Mouse (Mus musculus): ENCODE measurements around the gene Slc22a12.

Gene Slc22a12

GRCm38 (mm10) chr19:6540191-6540590, 2.6 kb downstream of the Slc22a12 start:
- DNase-seq, result peak in 1 of 2 experiments; percentile 10

GRCm38 (mm10) chr19:6539592-6539991, 3.2 kb downstream of the Slc22a12 start:
- peak; percentile 9 to 25 for DNase-seq

DNA sequence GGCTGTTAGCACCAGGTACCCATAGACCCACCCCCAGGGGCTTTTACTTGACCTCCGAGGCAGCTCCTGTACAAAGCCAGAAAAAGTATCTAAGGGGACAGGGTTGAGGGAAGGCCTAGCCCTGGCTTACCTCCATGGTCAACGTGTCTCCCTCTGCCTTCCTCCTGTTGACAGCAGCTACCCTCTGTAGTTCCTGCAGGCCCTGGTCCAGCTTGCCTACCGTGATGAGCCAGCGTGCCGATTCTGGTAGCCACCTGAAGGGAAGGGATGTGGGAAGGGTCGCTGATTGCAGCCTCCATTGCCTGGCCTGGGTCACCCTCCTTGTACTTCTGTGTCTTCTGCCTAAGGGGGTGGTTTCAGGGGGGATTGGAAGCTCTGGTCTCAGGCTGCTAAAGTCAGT, 4.3 kb downstream of the Slc22a12 start:
- DNase-seq, result peak; percentile 26 to 31

- peak; percentile 68 to 69 for DNase-seq
Observed at GRCm38 (mm10) chr19:6537526-6537925, 5.3 kb downstream of the Slc22a12 start.

DNA sequence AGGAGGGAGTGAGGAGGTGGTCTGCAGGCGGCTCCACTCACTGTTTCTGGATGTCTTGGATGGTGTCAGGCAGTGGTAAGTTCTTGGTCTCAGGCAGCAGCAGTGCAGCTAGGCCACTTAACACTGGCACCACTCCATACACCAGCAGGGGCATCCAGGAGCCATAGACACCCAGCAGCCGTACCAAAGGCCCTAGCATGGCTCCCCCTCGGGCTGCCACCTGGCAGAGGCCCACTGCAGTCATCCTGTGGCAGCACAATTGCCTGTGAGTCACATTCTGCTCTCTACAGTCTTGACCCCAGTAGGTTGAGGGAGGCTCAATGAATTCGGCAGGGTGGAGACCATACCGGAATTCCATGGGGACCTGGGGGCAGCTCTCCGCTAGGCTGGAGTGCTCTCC, 6.1 kb downstream of the Slc22a12 start:
- DNase-seq, result peak in 1 of 2 experiments; percentile 67

- no peak for DNase-seq
Observed at GRCm38 (mm10) chr19:6536201-6536600, 6.6 kb downstream of the Slc22a12 start.

DNA sequence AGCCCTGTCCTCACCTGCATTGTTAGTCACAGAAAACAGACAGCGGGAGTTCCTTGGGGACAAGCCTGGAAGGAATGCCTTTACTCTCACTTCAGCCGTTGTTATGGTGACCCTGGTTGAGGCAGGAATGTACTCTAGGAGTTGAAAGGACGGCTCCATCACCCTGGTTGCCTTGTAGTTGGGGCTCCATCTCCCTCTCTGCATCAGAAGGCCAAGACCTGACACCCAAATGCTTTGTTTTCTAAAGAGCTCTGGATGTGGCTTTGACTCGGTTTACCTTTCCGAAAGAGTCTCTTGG, 8.8 kb downstream of the Slc22a12 start:
- DNase-seq, result no peak

DNA sequence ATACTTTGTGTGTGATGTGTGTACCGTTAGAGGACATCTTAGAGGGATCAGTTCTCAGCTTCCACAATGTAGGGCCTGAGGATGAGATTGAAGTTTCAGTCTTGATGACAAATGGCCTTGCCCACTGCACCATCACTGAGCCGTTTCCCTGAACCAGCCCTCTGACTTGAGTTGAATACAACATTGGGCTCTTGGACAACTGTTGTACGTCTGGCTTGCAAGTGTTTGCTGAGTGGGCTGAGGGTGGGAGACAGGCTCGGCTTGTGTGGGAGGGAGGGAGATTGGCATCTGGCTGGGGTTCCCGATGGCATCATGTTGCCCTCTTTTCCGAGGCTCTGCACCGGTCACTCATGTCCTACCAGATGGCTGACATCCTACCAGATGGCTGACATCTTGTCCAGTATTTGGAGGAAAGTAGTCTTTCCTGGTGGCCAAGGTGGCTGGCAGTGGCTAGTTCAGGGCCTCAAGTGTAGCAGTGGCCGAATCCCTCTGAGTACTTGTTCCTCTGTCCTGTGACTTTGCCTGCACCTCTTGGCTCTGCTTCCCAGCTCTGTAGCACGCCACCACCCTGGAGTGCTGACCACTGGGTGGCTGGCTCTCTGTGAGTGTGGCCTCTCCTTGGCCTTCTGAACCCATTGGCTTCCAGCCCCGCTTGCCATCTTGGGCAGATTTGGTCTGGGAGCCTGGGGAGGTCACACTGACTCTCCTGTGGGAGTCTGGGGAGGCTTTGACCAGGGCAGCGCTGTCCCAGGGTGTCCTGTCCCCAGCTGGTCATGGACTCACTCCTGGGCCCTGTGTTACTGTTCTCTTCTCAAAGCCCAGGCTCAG, 9.3 kb downstream of the Slc22a12 start:
- peak; percentile 78 to 82 for DNase-seq

DNA sequence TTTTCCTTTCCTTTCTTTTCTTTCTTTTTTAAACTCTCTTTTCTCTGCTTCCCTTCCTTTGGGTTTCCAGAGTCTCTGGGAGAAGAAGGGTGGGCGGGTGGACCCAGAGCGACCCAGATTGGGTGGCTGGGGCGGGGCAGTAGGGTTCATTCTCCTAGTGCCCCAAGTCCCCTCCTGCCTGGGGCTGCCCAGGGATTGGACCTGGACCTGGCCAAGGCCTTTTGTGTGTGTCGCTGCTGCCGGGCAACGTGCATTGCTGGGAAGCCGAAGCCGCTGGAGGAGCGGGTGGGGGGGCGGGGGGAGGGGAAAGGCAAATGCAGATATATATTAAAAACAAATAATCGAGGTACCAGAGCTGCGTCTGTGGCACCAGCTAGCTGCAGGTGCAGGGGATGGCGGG, 10.2 kb downstream of the Slc22a12 start:
- no peak for DNase-seq

DNA sequence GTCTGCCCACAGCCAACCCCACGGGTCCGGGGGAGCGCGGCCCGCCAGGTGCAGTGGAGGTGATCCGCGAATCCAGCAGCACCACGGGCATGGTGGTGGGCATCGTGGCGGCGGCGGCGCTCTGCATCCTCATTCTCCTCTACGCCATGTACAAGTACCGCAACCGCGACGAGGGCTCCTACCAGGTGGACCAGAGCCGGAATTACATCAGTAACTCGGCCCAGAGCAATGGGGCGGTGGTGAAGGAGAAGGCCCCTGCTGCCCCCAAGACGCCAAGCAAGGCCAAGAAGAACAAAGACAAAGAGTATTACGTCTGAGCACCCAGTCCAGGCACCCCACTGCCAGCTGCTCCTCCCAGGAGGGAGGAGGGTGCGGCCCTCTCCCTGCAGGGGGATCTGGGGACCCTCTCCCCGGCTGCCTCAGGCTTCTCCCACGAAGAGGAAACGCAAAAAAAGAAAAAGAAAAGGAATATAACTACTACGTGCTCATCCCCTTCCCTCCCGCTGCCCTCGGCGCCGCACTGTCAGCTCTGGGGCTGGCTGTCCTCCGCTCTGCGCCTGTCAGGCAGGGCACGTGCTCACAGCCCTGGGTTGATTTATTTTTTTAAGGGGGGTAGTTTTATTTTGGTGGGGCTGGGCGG, 10.9 kb downstream of the Slc22a12 start:
- no peak for DNase-seq

DNA sequence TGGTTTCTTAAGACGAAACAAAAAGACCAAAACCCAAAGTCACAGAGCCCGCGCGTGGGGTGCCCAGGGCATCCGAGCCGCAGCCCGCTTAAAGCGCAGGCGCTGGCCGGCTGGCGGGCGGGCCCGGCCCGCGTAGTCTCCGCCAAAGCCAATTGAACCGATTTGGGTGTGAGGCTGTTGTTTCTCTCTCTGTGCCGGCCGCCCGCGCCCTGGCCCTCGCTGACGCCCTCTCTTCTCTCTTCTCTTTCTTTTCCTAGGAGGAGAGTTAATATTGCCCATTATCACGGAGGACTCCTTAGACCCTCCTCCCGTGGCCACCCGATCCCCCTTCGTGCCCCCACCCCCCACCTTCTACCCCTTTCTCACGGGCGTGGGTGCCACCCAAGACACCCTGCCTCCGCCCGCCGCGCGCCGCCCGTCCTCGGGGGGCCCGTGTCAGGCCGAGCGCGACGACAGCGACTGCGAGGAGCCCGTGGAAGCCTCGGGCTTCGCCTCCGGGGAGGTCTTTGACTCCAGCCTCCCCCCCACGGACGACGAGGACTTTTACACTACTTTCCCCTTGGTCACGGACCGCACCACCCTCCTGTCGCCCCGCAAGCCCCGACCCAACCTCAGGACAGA, 11.7 kb downstream of the Slc22a12 start:
- peak in 1 of 2 experiments; percentile 72 for DNase-seq

DNA sequence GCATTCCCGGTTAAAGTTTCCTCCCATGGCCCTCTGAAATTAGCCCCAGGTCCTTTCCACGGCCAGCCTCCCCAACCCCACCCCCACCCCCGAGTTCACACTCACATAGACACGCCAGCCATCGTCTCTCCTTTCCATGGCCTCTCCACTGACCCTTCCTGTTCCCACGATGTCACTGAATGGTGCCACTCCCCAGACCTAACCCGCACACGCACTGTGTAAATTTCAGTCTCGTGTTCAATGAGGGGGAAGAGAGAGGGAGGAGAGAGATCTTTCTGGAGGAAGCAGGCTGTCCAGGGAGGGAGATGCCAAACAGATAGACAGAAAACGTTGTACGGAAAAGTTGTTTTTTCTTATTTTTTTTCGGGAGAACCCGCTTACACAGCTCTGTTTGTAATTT, 12.5 kb downstream of the Slc22a12 start:
- DNase-seq, result no peak

DNA sequence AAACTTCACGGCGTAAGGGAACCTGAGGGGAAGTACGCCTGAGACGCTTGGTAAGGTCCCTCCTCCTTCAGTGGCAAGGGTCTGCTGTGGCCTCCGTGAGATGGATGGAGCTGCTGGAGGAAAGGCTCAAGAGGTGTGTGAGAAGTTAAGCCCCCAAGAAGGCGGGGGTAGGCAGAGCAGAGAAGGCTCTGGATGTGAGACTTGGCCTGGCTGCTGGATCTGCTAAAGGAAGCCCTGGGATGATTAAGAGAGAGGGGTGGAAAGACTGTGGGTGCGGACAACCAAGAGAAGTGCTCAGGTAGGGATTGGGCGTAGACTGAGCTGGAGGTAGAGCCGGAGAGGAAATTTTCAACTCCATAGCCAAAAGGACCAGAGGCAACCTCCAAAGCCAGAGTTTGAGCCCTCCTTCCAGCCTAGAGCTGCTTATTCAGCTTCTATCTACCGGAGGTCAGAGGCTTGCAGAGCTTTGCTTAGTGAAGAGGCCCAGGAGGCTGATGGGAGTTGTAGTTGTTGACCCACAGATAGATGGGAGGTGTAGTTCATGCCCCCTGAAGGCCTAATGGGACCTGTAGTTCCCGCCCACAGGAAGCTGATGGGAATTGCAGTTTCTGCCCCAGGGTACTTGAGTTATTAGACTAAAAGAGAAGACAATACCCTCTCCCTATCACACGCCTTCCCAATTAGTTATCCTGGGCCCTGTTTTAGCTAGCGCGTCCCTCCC, 13.4 kb downstream of the Slc22a12 start:
- no peak for DNase-seq

DNA sequence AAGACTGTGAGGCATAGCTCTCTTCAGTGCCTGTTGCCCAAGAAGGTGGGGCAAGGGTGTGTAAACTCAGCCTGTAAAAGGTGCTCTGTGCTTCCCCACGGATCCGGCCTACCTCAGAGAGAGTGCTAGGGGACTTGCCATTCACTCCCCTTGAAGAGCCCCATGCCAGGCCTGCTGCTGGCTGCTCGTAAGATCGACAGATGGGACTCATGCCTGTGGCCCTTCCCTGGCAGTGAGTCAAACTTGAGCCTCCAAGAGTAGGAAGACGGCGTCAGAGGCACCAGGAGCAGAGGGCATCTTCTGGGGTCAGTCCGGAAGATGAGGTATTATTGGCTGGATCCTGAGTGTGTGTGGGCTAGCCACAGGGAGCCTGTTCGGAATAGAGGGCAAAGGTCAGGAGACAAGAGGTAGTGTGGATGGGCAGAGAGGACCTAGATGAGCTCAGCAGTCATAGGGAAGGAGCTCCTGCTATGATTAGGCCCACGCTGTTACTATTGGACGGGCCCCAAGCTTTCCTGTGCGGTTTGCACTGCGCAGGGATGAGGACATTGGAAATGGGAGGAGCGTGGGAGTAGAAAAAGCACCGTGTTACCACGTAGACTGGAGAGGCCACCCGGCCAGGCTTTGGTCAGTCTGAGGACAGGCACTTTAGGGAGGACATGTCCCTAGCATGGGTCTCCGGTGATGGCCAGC, 14.8 kb downstream of the Slc22a12 start:
- DNase-seq, result peak; percentile 93 to 94

DNA sequence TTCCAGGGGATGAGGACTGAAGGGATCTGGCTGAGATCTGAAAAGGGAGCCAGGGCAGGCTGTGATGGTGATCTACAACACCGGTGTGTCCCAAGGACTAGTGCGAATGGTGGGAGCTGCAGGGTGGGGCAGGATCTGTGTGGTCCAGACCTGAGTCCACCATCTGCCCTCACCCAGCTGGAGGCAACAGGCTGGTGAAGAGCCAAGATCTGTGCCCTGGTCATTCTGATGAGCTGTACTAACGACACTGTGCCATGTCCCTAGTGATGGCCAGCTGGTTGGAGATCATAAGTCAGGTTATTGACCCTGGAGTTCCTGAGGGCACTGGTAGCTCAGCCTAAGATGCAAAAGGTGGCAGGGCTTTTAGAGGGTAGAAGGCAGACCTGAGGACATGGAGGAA, 15.4 kb downstream of the Slc22a12 start:
- DNase-seq, result peak; percentile 87 to 91

- no peak for DNase-seq
Observed at GRCm38 (mm10) chr19:6526010-6526409, 16.8 kb downstream of the Slc22a12 start.

DNA sequence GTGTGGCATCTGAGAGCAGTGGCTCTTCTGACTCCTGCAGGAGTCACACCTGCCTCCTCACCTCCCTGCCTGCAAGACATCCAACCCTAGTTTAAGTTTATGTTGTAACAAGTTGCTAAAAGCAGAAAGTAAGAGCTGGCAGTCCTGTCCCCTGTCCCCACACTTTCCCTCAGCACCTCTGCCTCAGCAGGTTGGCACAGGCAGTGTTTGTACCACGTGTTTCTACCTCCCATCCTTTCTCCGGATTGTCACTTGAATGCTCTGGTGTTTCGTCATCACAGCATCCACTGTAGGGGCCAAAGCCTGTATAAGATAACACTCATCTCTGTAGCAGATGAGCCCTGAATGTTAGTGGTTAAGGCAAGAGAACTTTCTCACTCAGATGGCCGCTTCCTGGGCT, 17.8 kb downstream of the Slc22a12 start:
- DNase-seq, result no peak

- no peak for DNase-seq
Observed at GRCm38 (mm10) chr19:6522289-6522688, 20.5 kb downstream of the Slc22a12 start.

GRCm38 (mm10) chr19:6521630-6522029, 21.2 kb downstream of the Slc22a12 start:
- no peak for DNase-seq

DNA sequence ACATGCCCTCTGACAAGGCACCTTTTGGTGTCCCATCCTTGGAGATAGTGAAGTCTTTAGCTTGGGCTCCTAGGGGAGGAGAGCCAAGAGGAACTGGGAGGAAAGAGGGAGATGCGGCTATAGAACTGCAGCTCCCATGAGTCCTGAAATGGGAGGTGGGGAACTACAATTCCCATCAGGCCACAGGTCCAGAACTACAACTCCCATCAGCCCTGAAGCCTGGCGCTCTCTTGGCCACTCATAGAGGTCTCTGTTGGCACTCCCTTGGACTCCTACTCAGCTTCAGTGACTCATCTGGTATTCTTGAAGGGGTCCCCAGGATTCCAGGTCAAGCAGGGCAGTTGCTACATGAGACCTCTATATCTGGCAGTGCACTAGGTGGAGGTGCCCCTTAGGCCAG, 23.3 kb downstream of the Slc22a12 start:
- no peak for DNase-seq

DNA sequence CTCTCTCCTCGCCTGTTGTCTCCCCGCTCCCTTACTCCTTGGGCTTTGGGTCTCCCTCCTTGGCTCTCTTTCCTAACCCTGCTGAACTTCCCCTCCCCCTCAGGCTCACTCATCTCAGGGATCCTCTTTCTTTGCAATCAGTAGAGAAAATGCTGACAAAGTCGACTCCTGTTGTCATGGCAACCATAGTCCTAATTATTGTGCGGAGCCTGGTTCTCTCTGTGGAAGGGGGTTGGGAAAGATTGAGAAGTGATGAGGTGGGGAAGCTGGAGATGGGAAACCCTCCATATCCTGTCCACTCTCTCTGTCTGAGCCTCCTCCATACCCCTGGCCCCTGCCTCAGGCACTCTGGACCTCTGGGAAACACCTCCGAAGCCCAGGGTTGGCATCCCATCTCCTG, 24.2 kb downstream of the Slc22a12 start:
- no peak for DNase-seq

DNA sequence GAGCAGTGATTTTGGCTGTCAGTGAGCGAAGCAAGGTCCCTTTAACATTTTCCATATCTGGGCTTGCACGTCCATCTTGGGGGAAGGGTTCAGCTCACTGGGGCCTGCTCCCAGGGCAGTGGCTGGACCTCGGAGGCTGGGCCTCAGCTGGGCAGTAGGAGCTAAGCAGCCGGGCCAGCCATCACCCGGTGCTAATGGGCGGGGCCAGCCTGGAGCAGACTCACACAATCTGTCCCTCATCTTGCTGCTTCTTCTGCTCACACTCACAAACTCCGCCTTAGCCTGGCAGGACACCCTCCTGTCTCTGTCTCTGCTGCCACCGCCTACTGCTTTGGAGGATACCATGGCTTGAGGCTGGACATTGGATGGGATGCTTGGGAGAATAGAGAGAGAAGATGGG, 26.7 kb downstream of the Slc22a12 start:
- peak; percentile 65 to 75 for DNase-seq

DNA sequence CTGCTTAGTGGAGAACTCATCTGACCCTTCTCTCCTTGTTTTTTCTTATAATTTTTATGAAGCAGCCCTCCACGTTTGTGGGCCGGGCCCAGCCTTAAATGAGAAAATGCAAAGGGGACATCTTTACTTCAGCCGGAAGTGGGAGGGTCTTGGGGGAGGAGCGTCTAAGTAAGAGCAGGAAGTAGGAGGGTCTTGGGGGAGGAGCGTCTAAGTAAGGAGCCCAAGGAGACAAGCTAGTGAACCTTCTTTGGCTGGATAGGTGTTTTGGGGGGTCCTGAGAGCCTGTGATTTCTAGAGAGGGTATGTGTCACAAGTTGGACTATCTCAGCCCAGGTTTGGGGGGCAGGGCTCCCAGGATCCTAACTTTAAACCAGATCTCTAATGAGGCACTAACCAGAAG, 27.4 kb downstream of the Slc22a12 start:
- no peak for DNase-seq

Measured in cerebellum, adult 18-20 months (tissue).